Mouse (Mus musculus) brain, embryonic 14.5 days (tissue): ENCODE measurements at regions not wholly inside any gene's neighbourhood (a gene's known extent, or its start where the extent isn't known, plus 50 kb on each side); places are given as distances from the start of the nearest gene placed in this dataset.

Experiments
- DNase-seq: peaks from one replicate; pipeline ENCODE4 v3.0.0-alpha.2; 2011; ENCODE audit warnings: low read depth
- CTCF ChIP-seq: fragments of 200-500 bp; IDR thresholded peaks from 2 replicates; pipeline ENCODE4 v1.5.1; 2012; ENCODE audit warnings: inconsistent platforms, mild to moderate bottlenecking, moderate library complexity, borderline replicate concordance; ENCODE audit not compliant: insufficient read depth, insufficient read length; ENCODE audit errors: extremely low read depth
- POLR2A ChIP-seq: fragments of 200-500 bp; IDR thresholded peaks from 2 replicates; pipeline ENCODE4 v1.6.1; 2012; ENCODE audit warnings: mild to moderate bottlenecking, inconsistent platforms, borderline replicate concordance; ENCODE audit not compliant: poor library complexity, insufficient read depth, insufficient read length, severe bottlenecking; ENCODE audit errors: extremely low read depth

GRCm38 (mm10) chr5:43125774-43126536 lies 107.0 kb upstream of the Cpeb2 start:
- no peak for DNase-seq
- TF ChIP-seq POLR2A (no peak), CTCF (no peak)

- TF ChIP-seq POLR2A (no peak), CTCF (no peak)
- no peak for DNase-seq
Measured at GRCm38 (mm10) chr5:43130377-43130776, 102.6 kb upstream of the Cpeb2 start.

GRCm38 (mm10) chr5:43130901-43131557 lies 101.9 kb upstream of the Cpeb2 start:
- no peak for TF ChIP-seq CTCF
- TF ChIP-seq POLR2A, result no peak
- no peak for DNase-seq

- no peak for DNase-seq
- TF ChIP-seq CTCF, result no peak
- no peak for TF ChIP-seq POLR2A
Measured at GRCm38 (mm10) chr5:43133672-43134071, 99.3 kb upstream of the Cpeb2 start.

- no peak for TF ChIP-seq CTCF
- no peak for TF ChIP-seq POLR2A
- DNase-seq, result no peak
Measured at GRCm38 (mm10) chr5:43136142-43136541, 96.8 kb upstream of the Cpeb2 start.

- TF ChIP-seq CTCF, result no peak
- no peak for TF ChIP-seq POLR2A
- no peak for DNase-seq
Measured at GRCm38 (mm10) chr5:43137777-43138176, 95.2 kb upstream of the Cpeb2 start.

- no peak for TF ChIP-seq POLR2A
- no peak for TF ChIP-seq CTCF
- DNase-seq, result no peak
Measured at GRCm38 (mm10) chr5:43138931-43139486, 94.0 kb upstream of the Cpeb2 start.

GRCm38 (mm10) chr5:43139813-43140212 lies 93.2 kb upstream of the Cpeb2 start:
- no peak for DNase-seq
- TF ChIP-seq POLR2A, result no peak
- no peak for TF ChIP-seq CTCF

- TF ChIP-seq POLR2A, result no peak
- TF ChIP-seq CTCF, result no peak
- DNase-seq, result no peak
Measured at GRCm38 (mm10) chr5:43145939-43146338, 87.0 kb upstream of the Cpeb2 start.

GRCm38 (mm10) chr5:43146928-43147327 lies 86.0 kb upstream of the Cpeb2 start:
- TF ChIP-seq CTCF (no peak), POLR2A (no peak)

GRCm38 (mm10) chr5:43148486-43148885 lies 84.5 kb upstream of the Cpeb2 start:
- TF ChIP-seq CTCF (no peak), POLR2A (no peak)
- DNase-seq, result peak; percentile 63

More at GRCm38 (mm10) chr5:43146928-43147327, 86.0 kb upstream of the Cpeb2 start:
- no peak for DNase-seq

GRCm38 (mm10) chr5:43149559-43149958 lies 83.4 kb upstream of the Cpeb2 start:
- DNase-seq, result no peak
- TF ChIP-seq CTCF (no peak), POLR2A (no peak)

GRCm38 (mm10) chr5:43151099-43151774 lies 81.7 kb upstream of the Cpeb2 start:
- no peak for DNase-seq
- no peak for TF ChIP-seq POLR2A

- peak; percentile 60 for DNase-seq
- no peak for TF ChIP-seq CTCF
- TF ChIP-seq POLR2A, result no peak
Measured at GRCm38 (mm10) chr5:43152119-43152611, 80.8 kb upstream of the Cpeb2 start.

GRCm38 (mm10) chr5:43152881-43153280 lies 80.1 kb upstream of the Cpeb2 start:
- TF ChIP-seq CTCF (no peak), POLR2A (no peak)
- DNase-seq, result no peak
